Mouse (Mus musculus): Measurements from ENCODE around the gene Serpina1f. TPM values are rescaled to one million over a fixed set of nuclear protein-coding genes. Genes with fewer than 3 reads are reported as not detected.

Gene Serpina1f
- polyA plus RNA-seq, 1 experiment: not detected

DNA sequence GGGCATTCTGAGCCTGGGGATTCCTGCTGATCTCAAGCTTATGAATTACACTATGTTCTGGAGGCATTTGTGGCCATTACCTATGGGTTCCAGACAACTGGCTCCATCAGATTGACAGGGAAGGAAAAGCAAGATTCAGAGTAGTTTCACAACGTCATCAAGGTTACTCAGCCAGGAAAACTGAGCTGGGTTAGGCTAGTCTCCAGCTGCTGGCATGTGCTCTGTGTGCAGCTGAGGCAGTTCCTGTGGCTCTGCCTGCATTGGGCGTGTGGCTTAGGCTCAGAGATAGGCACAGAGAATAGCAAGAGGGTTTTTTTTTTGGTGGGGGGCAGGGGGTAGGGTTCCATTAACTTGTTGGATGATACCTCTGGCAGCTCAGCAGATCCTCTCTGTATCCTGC lies 10.2 kb upstream of the Serpina1f start:
- Histone ChIP-seq H3K27me3 (ENCODE audit: control insufficient read depth, insufficient read depth, insufficient read length) (no peaks in the 10 kb centered on the region), H3K36me3 (ENCODE audit: control insufficient read depth, insufficient read depth) (no peaks in the 10 kb centered on the region), H3K4me2 (ENCODE audit: low read depth) (no peak overlapping the region), H3K4me3 (no peak overlapping the region), H3K79me2 (ENCODE audit: control insufficient read depth, insufficient read depth) (no peaks in the 10 kb centered on the region), H3ac (ENCODE audit: control insufficient read depth, insufficient read length) (no peak overlapping the region)
- TF ChIP-seq POLR2AphosphoS2 (IDR thresholded peaks at IDR 0.05; ENCODE audit: insufficient read length, low read depth) (no peak), REST (IDR thresholded peaks at IDR 0.05; ENCODE audit: insufficient read depth, insufficient read length) (no peak), TCF12 (IDR thresholded peaks at IDR 0.05; ENCODE audit: insufficient read depth, poor library complexity, severe bottlenecking) (no peak), CEBPB (IDR thresholded peaks at IDR 0.05; ENCODE audit: insufficient read depth, poor library complexity, severe bottlenecking) (no peak), E2F4 (IDR thresholded peaks at IDR 0.05; ENCODE audit: insufficient read depth) (no peak), MAX (IDR thresholded peaks at IDR 0.05; ENCODE audit: low read depth) (no peak), MYOG (IDR thresholded peaks at IDR 0.05; ENCODE audit: control insufficient read depth in 1 of 3, insufficient read depth in 1 of 3, insufficient read length in 2 of 3, low read depth in 2 of 3) (no peak), TCF3 (IDR thresholded peaks at IDR 0.05; ENCODE audit: insufficient read length, low read depth) (no peak), MYOD1 (IDR thresholded peaks at IDR 0.05; ENCODE audit: control insufficient read depth in 1 of 3, insufficient read length in 2 of 3, low read depth in 2 of 3) (no peak), SRF (IDR thresholded peaks at IDR 0.05; ENCODE audit: control insufficient read depth, insufficient read length, low read depth) (no peak), POLR2A (IDR thresholded peaks at IDR 0.05; ENCODE audit: insufficient read length, low read depth) (no peak), USF1 (IDR thresholded peaks at IDR 0.05; ENCODE audit: low read depth) (no peak)

DNA sequence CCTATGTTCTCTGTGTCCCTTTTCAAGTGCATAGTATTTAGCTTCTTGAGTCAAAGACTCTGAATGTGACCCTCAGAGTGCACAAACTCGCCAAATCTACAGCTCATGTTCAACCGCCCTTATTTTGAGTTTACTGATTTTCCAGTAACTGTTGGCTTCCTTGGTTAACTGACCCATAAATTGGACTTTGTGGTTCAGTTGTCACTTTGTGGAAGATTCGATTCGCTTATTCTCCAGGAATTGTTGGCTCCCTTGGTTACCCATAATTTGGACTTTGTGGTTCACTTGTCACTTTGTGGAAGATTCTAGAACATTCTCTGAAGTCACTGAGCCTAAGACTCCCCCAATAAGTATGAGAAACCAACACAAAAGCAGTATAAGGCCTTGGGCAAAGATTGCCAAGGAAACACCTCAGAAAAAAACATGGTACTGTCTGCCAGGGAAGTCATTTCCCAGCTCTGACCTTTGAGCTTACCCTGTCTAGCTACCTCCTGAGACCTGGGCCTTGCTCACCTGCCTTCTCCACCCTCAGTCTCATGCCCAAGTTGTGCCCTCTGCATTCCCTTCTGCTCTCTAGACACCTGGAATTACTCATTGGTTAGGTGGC lies 4.9 kb upstream of the Serpina1f start:
- TF ChIP-seq MYOD1 (IDR thresholded peaks at IDR 0.05; ENCODE audit: control insufficient read depth in 1 of 3, insufficient read length in 2 of 3, low read depth in 2 of 3) (no peak), USF1 (IDR thresholded peaks at IDR 0.05; ENCODE audit: low read depth) (no peak), E2F4 (IDR thresholded peaks at IDR 0.05; ENCODE audit: insufficient read depth) (no peak), REST (IDR thresholded peaks at IDR 0.05; ENCODE audit: insufficient read depth, insufficient read length) (no peak), MAX (IDR thresholded peaks at IDR 0.05; ENCODE audit: low read depth) (no peak), SRF (IDR thresholded peaks at IDR 0.05; ENCODE audit: control insufficient read depth, insufficient read length, low read depth) (no peak), POLR2AphosphoS2 (IDR thresholded peaks at IDR 0.05; ENCODE audit: insufficient read length, low read depth) (no peak), TCF12 (IDR thresholded peaks at IDR 0.05; ENCODE audit: insufficient read depth, poor library complexity, severe bottlenecking) (no peak), TCF3 (IDR thresholded peaks at IDR 0.05; ENCODE audit: insufficient read length, low read depth) (no peak), CEBPB (IDR thresholded peaks at IDR 0.05; ENCODE audit: insufficient read depth, poor library complexity, severe bottlenecking) (no peak), POLR2A (IDR thresholded peaks at IDR 0.05; ENCODE audit: insufficient read length, low read depth) (no peak), MYOG (IDR thresholded peaks at IDR 0.05; ENCODE audit: control insufficient read depth in 1 of 3, insufficient read depth in 1 of 3, insufficient read length in 2 of 3, low read depth in 2 of 3) (no peak)
- no peaks in the 10 kb centered on the region for H3K36me3 ChIP-seq (ENCODE audit: control insufficient read depth, insufficient read depth)
- no peaks in the 10 kb centered on the region for H3K79me2 ChIP-seq (ENCODE audit: control insufficient read depth, insufficient read depth)
- no peak overlapping the region for H3ac ChIP-seq (ENCODE audit: control insufficient read depth, insufficient read length)
- H3K27me3 ChIP-seq (ENCODE audit: control insufficient read depth, insufficient read depth, insufficient read length): no peaks in the 10 kb centered on the region
- no peak overlapping the region for H3K4me3 ChIP-seq
- H3K4me2 ChIP-seq (ENCODE audit: low read depth): no peak overlapping the region

- no peaks in the 10 kb centered on the region for H3K27me3 ChIP-seq (ENCODE audit: control insufficient read depth, insufficient read depth, insufficient read length)
These were observed 7.0 kb downstream of the Serpina1f start for GRCm38 (mm10) chr12:103688221-103688814.

DNA sequence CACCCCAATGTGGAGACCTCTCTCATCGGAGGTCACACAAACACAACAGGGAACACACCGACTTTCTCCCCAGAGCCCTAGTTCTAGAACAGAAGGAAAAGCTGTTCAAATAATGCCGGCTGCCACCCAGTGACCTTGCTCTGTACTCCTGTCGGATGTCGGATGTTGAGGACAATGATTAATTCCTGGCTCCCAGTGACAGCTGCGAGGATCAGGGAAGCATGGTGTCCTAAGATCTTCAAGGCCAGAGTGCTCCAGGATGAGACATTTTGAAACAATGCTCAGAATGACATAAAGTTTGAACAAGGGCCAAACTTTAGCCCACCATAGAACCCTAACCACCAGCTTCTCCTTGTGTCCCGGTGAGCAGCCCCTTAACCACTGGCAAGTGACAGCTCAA lies 8.3 kb downstream of the Serpina1f start:
- H3K27me3 ChIP-seq (ENCODE audit: control insufficient read depth, insufficient read depth, insufficient read length): no peaks in the 10 kb centered on the region
- peak in 2 of 3 experiments; percentile 58 to 73 for TF ChIP-seq MYOD1 (IDR thresholded peaks at IDR 0.05; ENCODE audit: control insufficient read depth in 1 of 3, insufficient read length in 2 of 3, low read depth in 2 of 3)
- TF ChIP-seq SRF (IDR thresholded peaks at IDR 0.05; ENCODE audit: control insufficient read depth, insufficient read length, low read depth): no peak
- no peaks in the 10 kb centered on the region for H3K36me3 ChIP-seq (ENCODE audit: control insufficient read depth, insufficient read depth)
- no peak overlapping the region for H3K4me2 ChIP-seq (ENCODE audit: low read depth)
- no peak overlapping the region for H3K4me3 ChIP-seq
- no peaks in the 10 kb centered on the region for H3K79me2 ChIP-seq (ENCODE audit: control insufficient read depth, insufficient read depth)
- no peak overlapping the region for H3ac ChIP-seq (ENCODE audit: control insufficient read depth, insufficient read length)

More at GRCm38 (mm10) chr12:103688221-103688814, 7.0 kb downstream of the Serpina1f start:
- Histone ChIP-seq H3K4me2 (ENCODE audit: low read depth) (no peak overlapping the region), H3K4me3 (no peak overlapping the region), H3K36me3 (ENCODE audit: control insufficient read depth, insufficient read depth) (no peaks in the 10 kb centered on the region), H3K79me2 (ENCODE audit: control insufficient read depth, insufficient read depth) (no peaks in the 10 kb centered on the region), H3ac (ENCODE audit: control insufficient read depth, insufficient read length) (no peak overlapping the region)
- TF ChIP-seq SRF (IDR thresholded peaks at IDR 0.05; ENCODE audit: control insufficient read depth, insufficient read length, low read depth) (no peak), E2F4 (IDR thresholded peaks at IDR 0.05; ENCODE audit: insufficient read depth) (no peak), REST (IDR thresholded peaks at IDR 0.05; ENCODE audit: insufficient read depth, insufficient read length) (no peak), POLR2A (IDR thresholded peaks at IDR 0.05; ENCODE audit: insufficient read length, low read depth) (no peak), MYOG (IDR thresholded peaks at IDR 0.05; ENCODE audit: control insufficient read depth in 1 of 3, insufficient read depth in 1 of 3, insufficient read length in 2 of 3, low read depth in 2 of 3) (no peak), POLR2AphosphoS2 (IDR thresholded peaks at IDR 0.05; ENCODE audit: insufficient read length, low read depth) (no peak), USF1 (IDR thresholded peaks at IDR 0.05; ENCODE audit: low read depth) (no peak), TCF12 (IDR thresholded peaks at IDR 0.05; ENCODE audit: insufficient read depth, poor library complexity, severe bottlenecking) (no peak), MAX (IDR thresholded peaks at IDR 0.05; ENCODE audit: low read depth) (no peak), TCF3 (IDR thresholded peaks at IDR 0.05; ENCODE audit: insufficient read length, low read depth) (no peak), CEBPB (IDR thresholded peaks at IDR 0.05; ENCODE audit: insufficient read depth, poor library complexity, severe bottlenecking) (no peak), MYOD1 (IDR thresholded peaks at IDR 0.05; ENCODE audit: control insufficient read depth in 1 of 3, insufficient read length in 2 of 3, low read depth in 2 of 3) (no peak)
